Mouse (Mus musculus): Measurements from ENCODE around the gene Necab3. TPM values are rescaled to one million over a fixed set of nuclear protein-coding genes. Genes with fewer than 3 reads are reported as not detected.

The Necab3 gene
- polyA plus RNA-seq, 1 experiment from 2014 or later: 2.5 TPM

GRCm38 (mm10) chr2:154517424-154517823 is 41.3 kb downstream of the Necab3 start:
- H3K36me3 ChIP-seq (ENCODE audit: control insufficient read depth, insufficient read depth, low read length): peaks cover 35% of the 10 kb centered on the region
- no peak for ATAC-seq (ENCODE audit: low FRiP score, low TSS enrichment)
- no peaks in the 10 kb centered on the region for H3K4me1 ChIP-seq (ENCODE audit: control insufficient read depth, insufficient read depth, low read length)
- H3K27ac ChIP-seq (ENCODE audit: low read depth, low read length): no peak overlapping the region
- H3K9me3 ChIP-seq (ENCODE audit: control insufficient read depth, low read length): no peaks in the 10 kb centered on the region
- no peak overlapping the region for H3K4me2 ChIP-seq (replicated peaks; ENCODE audit: low read depth, low read length)
- H3K9ac ChIP-seq (ENCODE audit: low read depth, low read length): no peak overlapping the region
- no peaks in the 10 kb centered on the region for H3K27me3 ChIP-seq (ENCODE audit: control insufficient read depth, insufficient read depth, low read length)
- WGBS: 95% methylated on average over 5 of the region's 5 CpGs
- no peak overlapping the region for H3K4me3 ChIP-seq (ENCODE audit: low read length)

GRCm38 (mm10) chr2:154516944-154517343 is 41.7 kb downstream of the Necab3 start:
- H3K27me3 ChIP-seq (ENCODE audit: control insufficient read depth, insufficient read depth, low read length): no peaks in the 10 kb centered on the region
- 78% methylated on average over 3 of the region's 3 CpGs for WGBS
- H3K36me3 ChIP-seq (ENCODE audit: control insufficient read depth, insufficient read depth, low read length): peaks cover 33% of the 10 kb centered on the region
- no peaks in the 10 kb centered on the region for H3K4me1 ChIP-seq (ENCODE audit: control insufficient read depth, insufficient read depth, low read length)
- H3K9ac ChIP-seq (ENCODE audit: low read depth, low read length): no peak overlapping the region
- no peak for ATAC-seq (ENCODE audit: low FRiP score, low TSS enrichment)
- no peak overlapping the region for H3K4me3 ChIP-seq (ENCODE audit: low read length)
- no peaks in the 10 kb centered on the region for H3K9me3 ChIP-seq (ENCODE audit: control insufficient read depth, low read length)
- H3K4me2 ChIP-seq (replicated peaks; ENCODE audit: low read depth, low read length): no peak overlapping the region
- H3K27ac ChIP-seq (ENCODE audit: low read depth, low read length): no peak overlapping the region

GRCm38 (mm10) chr2:154510141-154510540 is 48.5 kb downstream of the Necab3 start:
- H3K4me2 ChIP-seq (replicated peaks; ENCODE audit: low read depth, low read length): no peak overlapping the region
- H3K4me1 ChIP-seq (ENCODE audit: control insufficient read depth, insufficient read depth, low read length): no peaks in the 10 kb centered on the region
- ATAC-seq (ENCODE audit: low FRiP score, low TSS enrichment): no peak
- no peaks in the 10 kb centered on the region for H3K9me3 ChIP-seq (ENCODE audit: control insufficient read depth, low read length)
- WGBS: 87% methylated on average over 3 of the region's 3 CpGs
- no peak overlapping the region for H3K27ac ChIP-seq (ENCODE audit: low read depth, low read length)
- peaks cover 31% of the 10 kb centered on the region; the same call in 1 of the 2 replicates for H3K36me3 ChIP-seq (ENCODE audit: control insufficient read depth, insufficient read depth, low read length)
- no peak overlapping the region for H3K9ac ChIP-seq (ENCODE audit: low read depth, low read length)
- no peaks in the 10 kb centered on the region for H3K27me3 ChIP-seq (ENCODE audit: control insufficient read depth, insufficient read depth, low read length)
- H3K4me3 ChIP-seq (ENCODE audit: low read length): no peak overlapping the region

GRCm38 (mm10) chr2:154508450-154508849 is 50.2 kb downstream of the Necab3 start:
- H3K9ac ChIP-seq (ENCODE audit: low read depth, low read length): no peak overlapping the region
- WGBS: 83% methylated on average over 4 of the region's 4 CpGs
- H3K27me3 ChIP-seq (ENCODE audit: control insufficient read depth, insufficient read depth, low read length): no peaks in the 10 kb centered on the region
- peaks cover 47% of the 10 kb centered on the region; the same call in 1 of the 2 replicates for H3K36me3 ChIP-seq (ENCODE audit: control insufficient read depth, insufficient read depth, low read length)
- ATAC-seq (ENCODE audit: low FRiP score, low TSS enrichment): no peak
- no peaks in the 10 kb centered on the region for H3K9me3 ChIP-seq (ENCODE audit: control insufficient read depth, low read length)
- H3K4me1 ChIP-seq (ENCODE audit: control insufficient read depth, insufficient read depth, low read length): no peaks in the 10 kb centered on the region
- no peak overlapping the region for H3K27ac ChIP-seq (ENCODE audit: low read depth, low read length)
- H3K4me3 ChIP-seq (ENCODE audit: low read length): no peak overlapping the region
- no peak overlapping the region for H3K4me2 ChIP-seq (replicated peaks; ENCODE audit: low read depth, low read length)

- Histone ChIP-seq H3K27ac (ENCODE audit: low read depth, low read length) (no peak overlapping the region), H3K4me2 (replicated peaks; ENCODE audit: low read depth, low read length) (no peak overlapping the region), H3K9ac (ENCODE audit: low read depth, low read length) (no peak overlapping the region), H3K4me3 (ENCODE audit: low read length) (no peak overlapping the region), H3K4me1 (ENCODE audit: control insufficient read depth, insufficient read depth, low read length) (no peaks in the 10 kb centered on the region), H3K36me3 (ENCODE audit: control insufficient read depth, insufficient read depth, low read length) (peaks cover 48% of the 10 kb centered on the region; the same call in 1 of the 2 replicates), H3K9me3 (ENCODE audit: control insufficient read depth, low read length) (no peaks in the 10 kb centered on the region), H3K27me3 (ENCODE audit: control insufficient read depth, insufficient read depth, low read length) (no peaks in the 10 kb centered on the region)
- 73% methylated on average over 9 of the region's 9 CpGs for WGBS
- no peak for ATAC-seq (ENCODE audit: low FRiP score, low TSS enrichment)
Observed at GRCm38 (mm10) chr2:154507566-154508283, 51.0 kb downstream of the Necab3 start.

DNA sequence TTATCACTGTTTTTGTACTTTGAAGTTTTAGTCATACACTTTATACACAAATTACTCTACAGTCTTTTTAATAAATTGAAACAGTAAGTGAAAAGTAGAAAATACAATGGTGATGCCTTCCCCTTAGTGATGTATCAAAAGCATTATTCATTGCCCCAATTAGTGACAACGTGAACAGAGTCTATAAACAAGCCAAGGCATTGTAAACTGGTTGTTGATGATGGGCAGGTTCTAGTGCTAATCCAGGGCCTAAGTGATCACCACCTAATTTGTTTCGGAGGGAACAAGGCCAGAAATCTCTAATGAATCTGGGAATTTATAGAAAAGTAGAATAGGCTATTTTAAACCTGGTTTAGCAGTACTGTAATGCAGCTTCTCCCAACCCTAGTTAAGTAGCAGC is 51.6 kb downstream of the Necab3 start:
- no peak for ATAC-seq (ENCODE audit: low FRiP score, low TSS enrichment)
- Histone ChIP-seq H3K4me2 (replicated peaks; ENCODE audit: low read depth, low read length) (no peak overlapping the region), H3K27ac (ENCODE audit: low read depth, low read length) (no peak overlapping the region), H3K4me3 (ENCODE audit: low read length) (no peak overlapping the region), H3K27me3 (ENCODE audit: control insufficient read depth, insufficient read depth, low read length) (no peaks in the 10 kb centered on the region), H3K9me3 (ENCODE audit: control insufficient read depth, low read length) (no peaks in the 10 kb centered on the region), H3K36me3 (ENCODE audit: control insufficient read depth, insufficient read depth, low read length) (peaks cover 46% of the 10 kb centered on the region; the same call in 1 of the 2 replicates), H3K9ac (ENCODE audit: low read depth, low read length) (no peak overlapping the region), H3K4me1 (ENCODE audit: control insufficient read depth, insufficient read depth, low read length) (no peaks in the 10 kb centered on the region)
- 61% methylated on average over 2 of the region's 2 CpGs for whole genome bisulfite sequencing

- Histone ChIP-seq H3K4me3 (ENCODE audit: low read length) (no peak overlapping the region), H3K9me3 (ENCODE audit: control insufficient read depth, low read length) (no peaks in the 10 kb centered on the region), H3K4me1 (ENCODE audit: control insufficient read depth, insufficient read depth, low read length) (no peaks in the 10 kb centered on the region), H3K36me3 (ENCODE audit: control insufficient read depth, insufficient read depth, low read length) (peaks cover 31% of the 10 kb centered on the region; the same call in 1 of the 2 replicates), H3K27ac (ENCODE audit: low read depth, low read length) (no peak overlapping the region), H3K27me3 (ENCODE audit: control insufficient read depth, insufficient read depth, low read length) (no peaks in the 10 kb centered on the region), H3K9ac (ENCODE audit: low read depth, low read length) (no peak overlapping the region), H3K4me2 (replicated peaks; ENCODE audit: low read depth, low read length) (no peak overlapping the region)
- no peak for ATAC-seq (ENCODE audit: low FRiP score, low TSS enrichment)
- 93% methylated on average over 3 of the region's 3 CpGs for WGBS
Observed at GRCm38 (mm10) chr2:154500758-154501157, 57.9 kb downstream of the Necab3 start.

- Histone ChIP-seq H3K9ac (ENCODE audit: low read depth, low read length) (no peak overlapping the region), H3K4me3 (ENCODE audit: low read length) (no peak overlapping the region), H3K4me1 (ENCODE audit: control insufficient read depth, insufficient read depth, low read length) (no peaks in the 10 kb centered on the region), H3K27ac (ENCODE audit: low read depth, low read length) (no peak overlapping the region), H3K36me3 (ENCODE audit: control insufficient read depth, insufficient read depth, low read length) (peaks cover 25% of the 10 kb centered on the region; the same call in 1 of the 2 replicates), H3K4me2 (replicated peaks; ENCODE audit: low read depth, low read length) (no peak overlapping the region), H3K27me3 (ENCODE audit: control insufficient read depth, insufficient read depth, low read length) (no peaks in the 10 kb centered on the region), H3K9me3 (ENCODE audit: control insufficient read depth, low read length) (no peaks in the 10 kb centered on the region)
- 95% methylated on average over 2 of the region's 2 CpGs for WGBS
- ATAC-seq (ENCODE audit: low FRiP score, low TSS enrichment): no peak
Observed at GRCm38 (mm10) chr2:154499717-154500247, 58.9 kb downstream of the Necab3 start.

GRCm38 (mm10) chr2:154498571-154498970 is 60.1 kb downstream of the Necab3 start:
- no peaks in the 10 kb centered on the region for H3K4me1 ChIP-seq (ENCODE audit: control insufficient read depth, insufficient read depth, low read length)
- H3K27me3 ChIP-seq (ENCODE audit: control insufficient read depth, insufficient read depth, low read length): no peaks in the 10 kb centered on the region
- H3K4me2 ChIP-seq (replicated peaks; ENCODE audit: low read depth, low read length): no peak overlapping the region
- H3K9me3 ChIP-seq (ENCODE audit: control insufficient read depth, low read length): no peaks in the 10 kb centered on the region
- H3K9ac ChIP-seq (ENCODE audit: low read depth, low read length): no peak overlapping the region
- H3K4me3 ChIP-seq (ENCODE audit: low read length): no peak overlapping the region
- ATAC-seq (ENCODE audit: low FRiP score, low TSS enrichment): no peak
- peaks cover 13% of the 10 kb centered on the region; the same call in 1 of the 2 replicates for H3K36me3 ChIP-seq (ENCODE audit: control insufficient read depth, insufficient read depth, low read length)
- no peak overlapping the region for H3K27ac ChIP-seq (ENCODE audit: low read depth, low read length)
- 47% methylated on average over 5 of the region's 5 CpGs for WGBS

Data from kidney, embryonic 14.5 days (tissue).